Mouse (Mus musculus) monocyte, adult 5-6 weeks (primary cell): Measurements from ENCODE around the gene Eppin. TPM values are rescaled to one million over a fixed set of nuclear protein-coding genes. Genes with fewer than 3 reads are reported as not detected.

Experiments used
- ATAC-seq: fragments of 153-309, 156-312 bp; replicated peaks from 2 replicates; pipeline ENCODE4 v1.8.0; 2017; ENCODE audit warnings: mild to moderate bottlenecking; ENCODE audit not compliant: low TSS enrichment, insufficient number of reproducible peaks, severe bottlenecking, poor library complexity, low FRiP score
- total RNA-seq: library from RNA; stranded (forward); fragments of 200-1000, 200-491, 200-594 nt; gene quantifications from 3 replicates; pipeline ENCODE4 v1.2.3, GENCODE M21; 2017

The Eppin gene
- total RNA-seq, 1 experiment from 2014 or later, result not detected

DNA sequence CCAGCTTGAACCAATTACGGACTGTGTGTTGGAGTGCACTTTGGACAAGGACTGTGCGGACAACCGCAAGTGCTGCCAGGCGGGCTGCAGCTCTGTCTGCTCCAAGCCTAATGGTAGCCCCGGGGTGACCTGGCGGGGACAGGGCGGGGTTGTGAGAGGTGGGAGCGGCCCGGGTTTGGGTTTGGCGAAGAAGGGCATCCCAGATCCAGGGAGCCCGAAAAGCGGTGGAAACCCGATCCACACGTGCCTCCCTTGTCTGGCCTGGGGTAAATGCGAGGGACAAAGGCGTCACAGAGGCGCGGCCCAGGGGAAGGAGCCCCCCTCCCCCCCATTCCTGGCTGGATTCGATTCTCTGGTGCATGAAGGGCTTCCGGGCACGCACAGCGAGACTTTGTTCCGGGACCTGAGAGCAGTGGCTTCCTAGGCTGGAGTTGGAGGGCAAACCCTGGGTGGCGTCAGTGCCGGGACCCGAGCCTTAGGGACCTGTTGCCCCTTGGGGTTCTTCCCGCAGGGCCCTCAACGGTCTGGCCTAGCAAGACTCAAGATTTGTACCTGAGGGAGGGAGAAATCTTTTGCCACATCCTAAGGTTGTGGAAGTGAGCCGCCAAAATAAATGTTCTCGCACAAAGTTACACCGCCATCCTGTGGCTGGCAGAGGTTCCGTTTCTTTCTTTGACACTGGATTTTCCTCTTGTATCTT, 29.9 kb downstream of the Eppin start:
- no peak for ATAC-seq

DNA sequence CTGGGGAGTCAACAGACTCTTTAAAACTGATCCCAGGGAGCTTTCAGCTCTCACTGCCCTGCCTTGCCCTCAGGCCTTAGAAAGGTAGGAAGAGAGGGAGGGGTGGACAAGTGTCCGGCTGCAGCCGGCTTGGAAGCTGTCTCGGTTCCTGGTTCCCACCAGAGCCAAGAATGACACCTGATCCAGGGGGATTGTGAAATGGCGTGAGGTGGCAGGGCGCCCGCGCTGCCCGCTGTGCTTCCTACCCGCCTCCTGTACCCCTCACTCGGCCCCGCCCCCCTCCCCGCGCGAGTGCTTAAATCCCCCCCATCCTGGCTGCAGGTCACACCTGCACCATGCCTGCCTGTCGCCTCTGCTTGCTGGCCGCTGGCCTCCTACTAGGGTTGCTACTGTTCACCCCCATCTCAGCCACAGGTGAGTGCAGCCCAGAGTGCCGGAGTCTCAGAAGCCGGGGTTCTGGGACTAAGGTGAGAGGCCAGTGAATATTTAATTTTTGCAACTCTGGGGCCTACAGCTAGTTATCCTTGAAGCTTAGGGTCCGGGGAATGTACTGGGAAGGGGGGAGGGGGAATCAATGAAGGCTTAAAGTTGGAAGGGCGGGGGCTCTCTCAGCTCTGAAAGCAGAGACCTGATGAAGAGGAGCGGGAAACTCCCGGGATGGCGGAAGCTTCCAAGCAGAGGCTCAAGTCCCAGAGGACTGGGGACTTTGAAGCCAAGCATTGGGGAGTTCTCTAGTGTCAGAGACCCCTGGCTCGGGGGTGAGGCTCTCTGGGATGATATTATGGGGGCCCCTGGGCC, 30.8 kb downstream of the Eppin start, which contains the start of gene Wfdc2:
Gene Wfdc2 (plus strand): TSS at position 23 of the 798 bp plus-strand sequence.
- ATAC-seq, result no peak

DNA sequence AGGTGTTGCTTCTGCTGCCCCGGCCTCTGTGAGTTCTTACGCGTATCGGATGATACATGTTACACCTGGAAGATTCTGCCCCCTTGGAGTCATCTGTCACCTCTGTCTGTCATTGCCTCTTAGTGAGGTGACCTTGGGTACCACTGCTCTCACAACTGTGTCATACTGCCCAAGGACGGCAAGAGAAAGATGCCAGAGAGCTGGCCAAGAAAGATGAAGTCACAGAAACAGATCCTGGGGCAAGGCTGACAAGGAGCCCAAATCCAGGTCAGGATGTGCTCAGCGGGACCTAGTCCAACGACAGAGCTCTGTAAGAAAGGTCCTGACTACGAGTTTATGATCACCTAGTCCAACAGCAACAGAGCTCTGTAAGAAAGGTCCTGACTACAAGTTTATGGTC, 33.3 kb downstream of the Eppin start:
- ATAC-seq, result no peak

DNA sequence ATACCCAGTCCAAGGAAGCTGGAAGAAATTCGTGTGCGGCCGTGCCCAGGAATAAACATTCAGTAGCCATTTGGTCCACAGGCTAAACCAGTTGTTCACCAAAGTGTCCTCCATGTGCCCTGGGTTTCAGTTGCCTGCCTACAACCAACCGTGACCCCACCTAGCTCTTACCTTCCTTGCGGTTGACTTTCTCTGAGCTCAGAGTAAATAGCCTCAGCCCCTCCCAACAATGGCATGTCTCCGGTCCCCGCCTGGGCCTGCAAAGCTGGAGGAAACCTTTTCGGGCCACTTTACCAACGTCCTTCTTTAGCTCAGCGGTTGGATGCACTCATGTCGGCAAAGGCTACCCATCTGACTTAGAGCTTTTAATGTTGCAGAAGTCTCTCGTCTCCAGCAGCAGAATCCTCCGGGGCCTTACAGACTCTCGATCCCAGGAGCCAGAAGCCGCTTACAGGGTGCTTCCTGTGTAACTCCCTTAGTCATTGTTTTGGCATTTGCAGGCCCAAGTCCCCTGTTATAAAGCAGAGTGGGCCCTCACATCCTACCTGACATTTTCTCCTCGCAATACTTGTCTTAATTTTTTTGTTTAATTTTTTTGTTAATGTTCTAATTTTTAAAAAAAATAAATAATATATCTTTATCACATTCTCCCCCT, 34.3 kb downstream of the Eppin start:
- ATAC-seq, result no peak

DNA sequence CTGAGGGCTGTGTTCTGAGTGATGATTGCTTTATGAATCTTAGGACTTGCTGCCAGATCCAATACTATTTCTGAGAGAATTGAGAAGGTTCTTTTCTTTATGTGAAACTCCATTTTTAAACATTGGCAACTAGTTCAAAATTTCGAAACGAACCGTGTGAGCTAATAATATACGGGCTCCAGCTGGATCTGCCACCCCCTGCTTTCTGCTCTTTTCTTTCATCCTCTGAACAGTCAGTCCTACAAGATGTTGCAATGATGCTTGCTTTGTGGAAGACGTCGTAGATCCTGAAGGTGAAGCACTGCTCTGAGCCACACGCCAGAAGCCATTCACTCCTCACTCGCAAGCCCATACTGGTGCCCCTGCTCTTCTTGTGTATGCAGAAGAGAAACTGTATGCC, 35.0 kb downstream of the Eppin start:
- ATAC-seq, result no peak

DNA sequence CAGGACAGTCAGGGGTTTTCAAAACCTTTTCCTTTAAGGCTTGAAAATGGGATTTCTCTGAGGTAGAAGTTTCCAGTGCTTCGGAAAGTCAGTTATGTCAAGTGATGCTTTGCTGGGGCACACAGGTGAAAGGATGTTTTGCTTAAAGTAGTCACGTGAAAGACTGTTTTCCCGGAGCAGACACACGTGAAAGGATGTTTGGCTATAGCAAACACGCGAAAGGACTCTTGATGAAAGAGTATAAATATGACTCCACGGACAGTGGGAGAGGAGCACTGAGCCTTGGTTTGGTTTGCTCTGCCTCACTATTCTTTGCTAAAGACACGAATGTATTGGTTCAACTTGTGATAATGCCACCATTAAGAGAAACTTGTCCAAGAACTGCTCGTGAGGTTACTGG, 41.9 kb downstream of the Eppin start:
- no peak for ATAC-seq

DNA sequence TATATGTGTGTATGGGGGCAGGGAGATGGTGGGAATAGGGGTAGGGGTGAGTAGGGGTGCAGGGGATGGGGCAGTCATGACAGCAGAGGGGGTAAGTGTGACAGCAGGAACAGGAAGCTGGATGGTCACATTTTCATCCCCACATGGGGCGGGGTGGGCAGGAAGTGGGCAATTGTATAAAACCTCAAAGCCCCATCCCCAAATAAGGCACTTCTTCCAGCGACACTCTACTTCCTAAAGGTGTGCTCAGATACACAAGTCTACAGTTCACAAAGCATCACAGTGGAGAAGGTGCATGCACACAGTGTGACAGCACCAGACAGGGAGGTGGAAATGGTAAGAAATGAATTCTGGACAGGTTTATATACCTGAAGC, 42.5 kb downstream of the Eppin start:
- ATAC-seq, result no peak

DNA sequence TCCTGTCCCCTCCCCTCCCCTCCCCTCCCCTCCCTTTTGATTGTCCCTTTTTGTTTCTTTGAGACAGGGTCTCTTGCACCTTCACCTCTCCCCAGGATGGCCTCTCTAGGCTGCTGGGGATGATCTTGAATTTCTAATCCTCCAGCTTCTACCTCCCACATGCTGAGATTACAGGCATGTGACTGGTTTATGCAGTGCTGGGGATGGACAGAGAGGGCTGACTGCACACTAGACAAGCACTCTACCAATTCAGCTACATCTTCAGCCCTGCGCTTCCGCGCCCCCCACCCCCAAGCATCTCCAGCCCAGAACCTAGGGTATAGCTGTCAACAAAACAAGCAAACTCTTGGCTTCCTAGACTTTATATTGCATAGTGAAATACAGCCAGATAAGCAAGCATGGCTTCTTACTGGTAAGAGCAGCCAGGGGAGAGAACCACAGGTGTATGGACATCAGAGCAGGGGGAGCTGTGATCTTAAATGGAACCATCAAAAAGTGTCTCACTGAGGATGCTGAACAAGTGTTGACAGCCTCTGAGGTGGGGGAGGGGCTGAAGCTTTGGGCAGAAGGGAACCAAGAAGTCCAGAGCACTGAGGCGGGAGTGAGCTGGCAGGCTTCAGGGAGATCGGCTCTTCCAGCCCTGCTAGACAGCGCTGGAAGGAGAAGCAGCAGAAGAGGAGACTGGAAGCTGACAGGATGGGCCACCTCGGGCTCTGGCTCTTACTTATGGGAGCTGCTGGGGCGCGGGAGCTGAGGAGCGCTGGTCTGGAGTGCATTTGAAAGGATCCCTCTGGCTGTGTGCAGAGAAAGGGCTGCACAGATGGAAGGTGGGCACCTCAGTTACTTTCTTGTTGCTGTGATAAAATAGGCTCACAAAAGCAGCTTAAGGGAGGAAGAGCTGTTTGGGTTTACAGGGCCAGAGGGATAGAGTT, 43.2 kb downstream of the Eppin start:
- ATAC-seq, result no peak

DNA sequence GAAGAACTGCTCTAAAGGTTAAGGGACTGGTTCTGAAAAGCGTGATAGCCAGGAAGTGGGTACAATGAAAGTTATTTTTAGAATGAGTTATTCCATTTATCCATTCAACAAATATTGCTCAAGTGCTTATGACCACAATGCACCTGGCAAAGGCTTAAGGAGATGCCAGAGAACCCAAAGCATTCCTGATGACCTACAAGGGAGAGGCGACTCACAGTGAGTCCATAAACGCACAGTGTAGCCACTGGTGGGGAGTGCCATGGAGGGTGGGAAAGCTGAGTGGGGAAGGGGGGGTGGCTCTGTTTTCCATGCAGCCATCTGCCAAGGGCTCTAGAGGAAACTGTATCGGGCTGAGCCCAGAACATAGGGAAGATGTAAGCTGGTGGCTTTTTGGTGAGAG, 44.1 kb downstream of the Eppin start:
- ATAC-seq, result no peak

DNA sequence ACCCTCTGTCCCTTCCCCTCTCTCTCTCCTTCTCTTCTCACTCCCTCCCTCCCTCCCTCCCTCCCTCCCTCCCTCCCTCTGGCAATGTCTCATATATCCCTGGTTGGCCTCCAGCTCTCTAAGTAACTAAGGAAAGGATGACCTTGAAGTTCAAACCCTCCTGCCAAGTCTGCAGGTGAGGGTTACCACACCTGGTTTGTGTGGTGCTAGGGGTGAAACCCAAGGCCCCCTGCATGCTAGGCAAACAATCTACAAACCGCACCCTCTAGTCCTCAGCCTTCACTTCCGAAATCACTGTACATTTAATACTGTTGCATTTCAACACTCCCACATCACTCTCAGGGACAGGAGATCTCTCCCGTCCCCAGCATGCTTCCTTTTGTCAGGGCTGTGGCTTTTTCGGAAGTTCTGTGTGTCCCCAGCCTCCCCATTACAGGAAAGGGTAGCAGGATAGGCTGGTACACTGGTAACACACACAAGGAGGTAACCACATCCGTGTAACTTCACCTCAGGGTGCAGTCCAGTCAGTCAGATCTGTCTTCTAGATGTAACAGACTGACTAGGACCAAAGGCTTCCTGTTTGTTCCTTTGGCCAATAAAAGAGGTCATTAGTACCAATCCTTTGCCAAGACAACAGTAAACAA, 48.8 kb downstream of the Eppin start:
- ATAC-seq, result peak; percentile 71

DNA sequence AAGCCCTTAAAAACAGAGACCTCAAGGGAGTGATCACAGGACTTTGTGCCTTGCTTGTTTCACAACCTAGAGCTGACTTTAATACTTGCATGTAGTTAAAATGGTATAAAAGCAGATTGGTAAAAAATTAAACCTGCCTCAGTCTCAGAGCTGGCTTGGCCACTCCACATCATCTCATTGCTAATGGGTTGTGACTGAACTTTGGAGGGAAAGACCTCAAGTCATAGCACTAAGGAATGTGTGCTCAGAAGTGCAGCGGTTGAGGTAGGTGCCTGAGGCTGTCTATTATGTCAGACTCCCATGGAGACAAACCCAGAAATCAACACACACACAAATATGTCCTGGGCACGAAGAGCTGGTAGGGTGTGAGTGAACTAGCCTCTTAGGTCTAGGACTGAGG, 49.6 kb downstream of the Eppin start:
- ATAC-seq, result no peak

DNA sequence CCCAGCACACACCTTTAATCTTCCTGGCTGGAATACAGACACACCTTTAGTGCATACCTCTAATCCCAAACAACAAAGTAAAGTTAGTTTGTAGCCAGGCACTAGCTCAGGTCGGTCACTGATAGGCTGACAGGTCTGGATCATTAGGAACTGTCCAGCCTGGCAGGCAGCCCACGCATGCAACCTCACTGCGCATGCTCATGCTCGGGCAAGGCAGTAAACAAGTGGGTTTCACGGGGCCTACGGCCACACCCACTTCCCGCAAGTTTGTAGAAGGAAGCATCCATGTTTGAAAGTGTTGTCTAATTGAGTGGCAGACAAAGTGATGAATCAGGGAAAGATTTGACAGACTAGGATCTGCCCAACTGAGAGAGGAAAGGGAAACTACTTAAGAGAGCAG, 50.8 kb downstream of the Eppin start:
- no peak for ATAC-seq

DNA sequence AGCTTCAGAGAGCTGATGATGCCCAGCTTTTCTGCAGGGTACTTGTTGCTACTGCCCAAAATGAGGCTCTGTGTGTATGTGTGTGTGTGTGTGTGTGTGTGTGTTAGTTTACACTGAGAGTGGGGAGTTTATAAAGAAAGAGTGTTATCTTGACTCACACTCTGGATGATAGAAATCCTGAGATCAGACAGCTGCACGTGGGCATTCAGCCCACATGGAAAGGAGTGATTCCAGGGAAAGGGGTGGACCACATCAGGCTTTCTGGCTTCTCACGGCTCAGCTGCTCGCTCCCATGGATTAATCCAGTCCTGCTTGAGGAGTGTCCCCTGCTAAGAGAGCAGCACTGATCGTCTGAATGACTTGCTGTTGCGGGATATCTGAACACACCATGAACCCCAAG, 51.3 kb downstream of the Eppin start:
- no peak for ATAC-seq

DNA sequence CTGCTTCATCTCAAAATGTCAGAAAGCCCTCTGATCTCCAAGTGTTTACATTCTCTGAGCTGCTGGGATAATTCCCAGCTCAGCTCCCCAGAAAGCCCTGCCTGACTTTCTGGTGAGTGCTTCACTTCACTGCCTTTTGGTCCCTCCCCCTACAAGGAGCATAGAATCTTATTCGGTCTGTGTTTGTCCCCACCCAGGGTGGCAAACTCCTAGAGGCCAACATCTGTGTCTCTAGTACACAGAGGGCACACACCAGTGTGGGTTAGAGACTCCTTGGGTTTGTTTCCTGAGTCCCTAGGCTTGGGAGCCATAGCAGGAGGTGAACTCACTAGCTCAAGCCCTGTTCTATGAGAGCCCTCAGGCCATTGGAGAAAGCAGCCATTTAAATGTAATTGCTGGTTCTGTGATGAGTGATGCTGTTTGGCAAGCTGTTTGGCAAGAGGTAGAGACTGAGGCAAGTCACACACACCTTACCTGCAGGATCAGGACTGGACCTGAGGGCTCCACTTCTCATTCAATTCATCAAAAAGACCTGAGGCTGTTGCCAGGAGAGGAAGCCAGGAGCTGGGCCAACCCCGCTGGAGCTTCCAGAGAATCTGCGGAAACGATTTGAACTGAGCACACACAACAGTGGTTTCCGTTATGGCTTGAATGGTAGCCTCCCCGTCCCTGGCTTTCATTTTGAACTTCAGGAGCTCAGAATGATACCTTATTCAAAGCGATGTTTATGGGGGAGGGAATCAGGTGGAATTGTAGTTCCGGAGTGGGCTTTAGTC, 52.6 kb downstream of the Eppin start:
- ATAC-seq, result no peak
